Mouse (Mus musculus): ENCODE measurements at regions not wholly inside any gene's neighbourhood (a gene's known extent, or its start where the extent isn't known, plus 50 kb on each side); places are given as distances from the start of the nearest gene placed in this dataset.

GRCm38 (mm10) chr6:66282566-66283115 is 252.5 kb upstream of the Mad2l1 start:
- H3K9me3 ChIP-seq (ENCODE audit: control insufficient read depth, insufficient read depth, low read depth, low read length), result no peaks in the 10 kb centered on the region
- H3K36me3 ChIP-seq (ENCODE audit: control insufficient read depth, insufficient read depth, low read length, poor library complexity, severe bottlenecking), result no peaks in the 10 kb centered on the region
- TF ChIP-seq HCFC1 (IDR thresholded peaks at IDR 0.05; ENCODE audit: borderline replicate concordance, insufficient read depth, low read length), result no peak
- no peak for TF ChIP-seq ZC3H11A (IDR thresholded peaks at IDR 0.05; ENCODE audit: borderline replicate concordance, low read depth, low read length)
- no peak for TF ChIP-seq MAFK (IDR thresholded peaks at IDR 0.05; ENCODE audit: insufficient read depth, low read depth, low read length)
- TF ChIP-seq CHD2 (IDR thresholded peaks at IDR 0.05; ENCODE audit: low read depth, low read length), result no peak
- TF ChIP-seq ZNF384 (IDR thresholded peaks at IDR 0.05; ENCODE audit: low read depth, low read length), result no peak
- H3K27ac ChIP-seq (ENCODE audit: insufficient read depth, low read depth, low read length, poor library complexity, severe bottlenecking), result no peak overlapping the region
- H3K4me1 ChIP-seq (ENCODE audit: control insufficient read depth in 2 of 2, insufficient read depth in 2 of 2, low read length in 2 of 2, poor library complexity in 1 of 2), result no peaks in the 10 kb centered on the region
- in situ Hi-C loops (cut with MboI; ENCODE audit: low sequenced_read_pairs in 2 of 2, unreplicated experiment in 2 of 2), result no loop called here
- no peak for DNase-seq (ENCODE audit: low read depth, low spot score)
- H3K4me3 ChIP-seq (ENCODE audit: insufficient read depth in 1 of 2, low read depth in 1 of 2, low read length in 2 of 2, poor library complexity in 1 of 2, severe bottlenecking in 1 of 2), result no peak overlapping the region
- H3K9ac ChIP-seq (ENCODE audit: insufficient read depth, low read depth, low read length, poor library complexity, severe bottlenecking), result no peak overlapping the region

DNA sequence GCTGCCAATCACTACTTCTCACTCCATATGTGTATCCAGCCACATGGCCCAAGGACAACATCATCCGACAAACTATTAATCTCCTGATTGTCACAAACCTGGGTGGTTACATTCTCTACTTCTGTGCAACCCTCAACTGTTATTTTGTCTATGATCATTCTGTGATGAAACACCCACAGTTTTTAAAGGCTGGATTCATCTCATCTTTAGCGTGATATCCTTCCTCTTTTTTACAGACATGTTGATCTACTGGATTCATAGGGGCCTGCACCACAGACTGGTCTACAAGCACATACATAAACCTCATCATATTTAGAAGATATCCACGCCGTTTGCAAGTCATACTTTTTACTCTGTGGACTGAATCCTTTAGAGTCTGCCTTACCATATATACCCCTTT is 251.7 kb upstream of the Mad2l1 start:
- H3K36me3 ChIP-seq (ENCODE audit: control insufficient read depth, insufficient read depth, low read length, poor library complexity, severe bottlenecking), result no peaks in the 10 kb centered on the region
- no peaks in the 10 kb centered on the region for H3K4me1 ChIP-seq (ENCODE audit: control insufficient read depth in 2 of 2, insufficient read depth in 2 of 2, low read length in 2 of 2, poor library complexity in 1 of 2)
- in situ Hi-C loops (cut with MboI; ENCODE audit: low sequenced_read_pairs in 2 of 2, unreplicated experiment in 2 of 2), result no loop called here
- no peak for DNase-seq (ENCODE audit: low read depth, low spot score)
- H3K9ac ChIP-seq (ENCODE audit: insufficient read depth, low read depth, low read length, poor library complexity, severe bottlenecking), result no peak overlapping the region
- H3K9me3 ChIP-seq (ENCODE audit: control insufficient read depth, insufficient read depth, low read depth, low read length), result no peaks in the 10 kb centered on the region
- H3K27ac ChIP-seq (ENCODE audit: insufficient read depth, low read depth, low read length, poor library complexity, severe bottlenecking), result no peak overlapping the region
- no peak overlapping the region for H3K4me3 ChIP-seq (ENCODE audit: insufficient read depth in 1 of 2, low read depth in 1 of 2, low read length in 2 of 2, poor library complexity in 1 of 2, severe bottlenecking in 1 of 2)
- TF ChIP-seq ZNF384 (IDR thresholded peaks at IDR 0.05; ENCODE audit: low read depth, low read length) (no peak), HCFC1 (IDR thresholded peaks at IDR 0.05; ENCODE audit: borderline replicate concordance, insufficient read depth, low read length) (no peak), MAFK (IDR thresholded peaks at IDR 0.05; ENCODE audit: insufficient read depth, low read depth, low read length) (no peak), ZC3H11A (IDR thresholded peaks at IDR 0.05; ENCODE audit: borderline replicate concordance, low read depth, low read length) (no peak), CHD2 (IDR thresholded peaks at IDR 0.05; ENCODE audit: low read depth, low read length) (no peak)

- DNase-seq (ENCODE audit: low read depth, low spot score), result no peak
- Histone ChIP-seq H3K36me3 (ENCODE audit: control insufficient read depth, insufficient read depth, low read length, poor library complexity, severe bottlenecking) (no peaks in the 10 kb centered on the region), H3K9me3 (ENCODE audit: control insufficient read depth, insufficient read depth, low read depth, low read length) (no peaks in the 10 kb centered on the region), H3K4me1 (ENCODE audit: control insufficient read depth in 2 of 2, insufficient read depth in 2 of 2, low read length in 2 of 2, poor library complexity in 1 of 2) (no peaks in the 10 kb centered on the region), H3K4me3 (ENCODE audit: insufficient read depth in 1 of 2, low read depth in 1 of 2, low read length in 2 of 2, poor library complexity in 1 of 2, severe bottlenecking in 1 of 2) (no peak overlapping the region), H3K27ac (ENCODE audit: insufficient read depth, low read depth, low read length, poor library complexity, severe bottlenecking) (no peak overlapping the region), H3K9ac (ENCODE audit: insufficient read depth, low read depth, low read length, poor library complexity, severe bottlenecking) (no peak overlapping the region)
- TF ChIP-seq ZNF384 (IDR thresholded peaks at IDR 0.05; ENCODE audit: low read depth, low read length), result no peak
- no peak for TF ChIP-seq ZC3H11A (IDR thresholded peaks at IDR 0.05; ENCODE audit: borderline replicate concordance, low read depth, low read length)
- no peak for TF ChIP-seq MAFK (IDR thresholded peaks at IDR 0.05; ENCODE audit: insufficient read depth, low read depth, low read length)
- no peak for TF ChIP-seq CHD2 (IDR thresholded peaks at IDR 0.05; ENCODE audit: low read depth, low read length)
- TF ChIP-seq HCFC1 (IDR thresholded peaks at IDR 0.05; ENCODE audit: borderline replicate concordance, insufficient read depth, low read length), result no peak
- in situ Hi-C loops (cut with MboI; ENCODE audit: low sequenced_read_pairs in 2 of 2, unreplicated experiment in 2 of 2), result no loop called here
These were observed 247.6 kb upstream of the Mad2l1 start for GRCm38 (mm10) chr6:66287607-66288006.

GRCm38 (mm10) chr6:66289196-66289595 is 246.0 kb upstream of the Mad2l1 start:
- Histone ChIP-seq H3K9ac (ENCODE audit: insufficient read depth, low read depth, low read length, poor library complexity, severe bottlenecking) (no peak overlapping the region), H3K27ac (ENCODE audit: insufficient read depth, low read depth, low read length, poor library complexity, severe bottlenecking) (no peak overlapping the region)
- no peak for DNase-seq (ENCODE audit: low read depth, low spot score)

More at GRCm38 (mm10) chr6:66289196-66289595, 246.0 kb upstream of the Mad2l1 start:
- Histone ChIP-seq H3K4me3 (ENCODE audit: insufficient read depth in 1 of 2, low read depth in 1 of 2, low read length in 2 of 2, poor library complexity in 1 of 2, severe bottlenecking in 1 of 2) (no peak overlapping the region), H3K36me3 (ENCODE audit: control insufficient read depth, insufficient read depth, low read length, poor library complexity, severe bottlenecking) (no peaks in the 10 kb centered on the region), H3K9me3 (ENCODE audit: control insufficient read depth, insufficient read depth, low read depth, low read length) (no peaks in the 10 kb centered on the region), H3K4me1 (ENCODE audit: control insufficient read depth in 2 of 2, insufficient read depth in 2 of 2, low read length in 2 of 2, poor library complexity in 1 of 2) (no peaks in the 10 kb centered on the region)
- TF ChIP-seq MAFK (IDR thresholded peaks at IDR 0.05; ENCODE audit: insufficient read depth, low read depth, low read length) (no peak), HCFC1 (IDR thresholded peaks at IDR 0.05; ENCODE audit: borderline replicate concordance, insufficient read depth, low read length) (no peak), ZC3H11A (IDR thresholded peaks at IDR 0.05; ENCODE audit: borderline replicate concordance, low read depth, low read length) (no peak), CHD2 (IDR thresholded peaks at IDR 0.05; ENCODE audit: low read depth, low read length) (no peak), ZNF384 (IDR thresholded peaks at IDR 0.05; ENCODE audit: low read depth, low read length) (no peak)
- in situ Hi-C loops (cut with MboI; ENCODE audit: low sequenced_read_pairs in 2 of 2, unreplicated experiment in 2 of 2), result no loop called here
